Mouse (Mus musculus) hindbrain, embryonic 15.5 days (tissue): ENCODE measurements around the gene Serpina3k. TPM values are rescaled to one million over a fixed set of nuclear protein-coding genes. Genes with fewer than 3 reads are reported as not detected.
"Not testable (repeated sequence)": the region's sequence is repeated elsewhere in the genome, so short reads cannot be mapped to it uniquely, and the experiment has no call there.

Experiments
- ATAC-seq: fragments of 200-750 bp; cut with Nextera tagmentation; 2 replicates; pipeline ENCODE4 v1.8.0; 2017; ENCODE audit warnings: low read depth, moderate number of reproducible peaks, moderate TSS enrichment; ENCODE audit not compliant: low FRiP score
- H3K27ac ChIP-seq: fragments of 300-500 bp; sonication (generic); replicated peaks from 2 replicates; pipeline ENCODE4 v1.5.1; 2015; ENCODE audit warnings: mild to moderate bottlenecking, inconsistent platforms
- H3K27me3 ChIP-seq: fragments of 300-500 bp; sonication (generic); 2 replicates; pipeline ENCODE4 v1.6.1; 2015; ENCODE audit warnings: control low read depth, inconsistent platforms
- H3K36me3 ChIP-seq: fragments of 300-500 bp; sonication (generic); 2 replicates; pipeline ENCODE4 v1.6.1; 2015; ENCODE audit warnings: control low read depth, inconsistent platforms
- H3K4me1 ChIP-seq: fragments of 300-500 bp; sonication (generic); replicated peaks from 2 replicates; pipeline ENCODE4 v1.6.1; 2015; ENCODE audit warnings: control low read depth, inconsistent platforms
- H3K4me2 ChIP-seq: fragments of 300-500 bp; sonication (generic); 2 replicates; pipeline ENCODE4 v1.6.1; 2015; ENCODE audit warnings: moderate library complexity, mild to moderate bottlenecking, inconsistent platforms
- H3K4me3 ChIP-seq: fragments of 300-500 bp; sonication (generic); 2 replicates; pipeline ENCODE4 v1.5.1; 2015; ENCODE audit warnings: mild to moderate bottlenecking, inconsistent platforms
- H3K9ac ChIP-seq: fragments of 300-500 bp; sonication (generic); 2 replicates; pipeline ENCODE4 v1.6.1; 2015; ENCODE audit warnings: inconsistent platforms
- H3K9me3 ChIP-seq: fragments of 300-500 bp; sonication (generic); 2 replicates; pipeline ENCODE4 v1.6.1; 2016; ENCODE audit warnings: control low read depth, inconsistent platforms
- WGBS: fragments of 180-500 bp; shearing (Covaris S2); methylation state at CpG from one replicate; pipeline ENCODE4 v1.1.7; 2015; 5-methylcytosine and 5-hydroxymethylcytosine counted together
- polyA plus RNA-seq: library from polyadenylated mRNA; unstranded; fragments of >200 nt; fragmentation: Nextera tagmentation; extraction: Ambion mirVana; gene quantifications from 2 replicates; pipeline ENCODE4 v1.2.1, GENCODE M21; 2015

Serpina3k gene
- polyA plus RNA-seq, 1 experiment from 2014 or later = not detected

DNA sequence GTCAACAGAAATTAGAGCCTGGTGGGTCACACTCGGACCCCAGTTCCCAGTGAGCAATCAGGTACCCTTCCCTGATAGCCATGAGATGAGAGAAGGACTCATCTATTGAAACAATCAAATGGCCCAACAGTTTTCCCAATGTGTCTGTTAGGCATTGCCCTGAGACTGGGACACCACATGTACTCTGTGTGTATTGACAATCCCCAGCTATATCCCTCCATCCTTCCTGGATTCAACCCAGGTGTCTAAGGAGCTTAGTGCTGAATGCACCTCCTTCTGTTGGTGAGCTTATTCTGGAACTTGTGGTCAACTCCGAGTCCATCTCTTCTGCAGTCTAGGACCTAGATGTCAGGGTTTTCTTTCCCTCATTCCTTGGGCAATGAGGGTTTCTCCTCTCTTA, 8.8 kb downstream of the Serpina3k start:
- 82% methylated on average over 2 of the region's 2 CpGs for WGBS
- no peak overlapping the region for H3K4me3 ChIP-seq
- no peaks in the 10 kb centered on the region for H3K36me3 ChIP-seq
- H3K27ac ChIP-seq = no peak overlapping the region
- no peaks in the 10 kb centered on the region for H3K9me3 ChIP-seq
- H3K27me3 ChIP-seq = no peaks in the 10 kb centered on the region
- ATAC-seq = no peak
- no peak overlapping the region for H3K9ac ChIP-seq
- H3K4me2 ChIP-seq = no peak overlapping the region
- H3K4me1 ChIP-seq = no peaks in the 10 kb centered on the region

DNA sequence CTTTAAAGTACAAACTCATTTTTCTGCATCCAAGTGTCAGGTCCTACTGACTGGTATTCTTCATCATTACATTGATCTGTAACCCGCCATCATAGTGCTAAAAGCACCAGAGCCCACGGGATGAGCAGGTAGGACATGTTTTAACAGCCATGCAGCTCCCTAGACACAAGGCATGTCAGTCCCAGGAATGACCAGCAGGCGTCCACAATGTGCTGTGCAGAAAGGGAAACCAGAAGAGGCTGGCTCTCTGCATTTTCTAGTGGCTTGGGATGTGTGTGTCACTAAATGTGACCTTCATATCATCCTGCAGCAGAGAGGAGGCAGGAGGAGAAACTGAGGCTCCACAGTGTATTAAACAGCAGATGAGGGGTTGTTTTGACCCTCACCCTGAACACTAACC, 13.5 kb downstream of the Serpina3k start:
- H3K9me3 ChIP-seq, H3K27ac ChIP-seq, H3K4me1 ChIP-seq, H3K27me3 ChIP-seq, H3K36me3 ChIP-seq, ATAC-seq, H3K4me3 ChIP-seq, H3K9ac ChIP-seq, H3K4me2 ChIP-seq: not testable (repeated sequence)
- 39% methylated on average over 3 of the region's 3 CpGs for WGBS

DNA sequence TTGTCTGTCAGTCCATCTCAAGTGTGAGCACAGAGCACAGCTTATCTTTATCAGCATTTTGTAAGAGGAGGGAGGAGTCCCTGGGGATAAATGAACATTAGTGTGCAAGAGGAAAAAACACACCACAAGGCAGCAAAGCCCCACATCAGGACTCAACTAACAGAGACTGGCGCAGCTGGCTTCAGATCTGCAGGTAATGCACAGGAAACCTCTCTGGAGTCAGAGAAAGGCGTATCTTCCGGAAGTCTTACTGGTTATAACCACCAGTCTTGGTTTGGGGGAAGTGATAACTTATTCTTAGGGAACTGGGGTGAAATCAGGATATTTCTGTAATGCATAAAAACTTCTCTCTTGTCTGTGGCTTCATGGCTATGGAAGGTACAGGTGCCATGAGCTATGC, 17.7 kb downstream of the Serpina3k start:
- H3K4me1 ChIP-seq = no peaks in the 10 kb centered on the region
- H3K4me2 ChIP-seq = no peak overlapping the region
- 91% methylated on average over 3 of the region's 3 CpGs for WGBS
- H3K36me3 ChIP-seq = no peaks in the 10 kb centered on the region
- ATAC-seq = no peak
- H3K27me3 ChIP-seq = no peaks in the 10 kb centered on the region
- no peaks in the 10 kb centered on the region for H3K9me3 ChIP-seq
- H3K27ac ChIP-seq = no peak overlapping the region
- H3K4me3 ChIP-seq = no peak overlapping the region
- H3K9ac ChIP-seq = no peak overlapping the region

DNA sequence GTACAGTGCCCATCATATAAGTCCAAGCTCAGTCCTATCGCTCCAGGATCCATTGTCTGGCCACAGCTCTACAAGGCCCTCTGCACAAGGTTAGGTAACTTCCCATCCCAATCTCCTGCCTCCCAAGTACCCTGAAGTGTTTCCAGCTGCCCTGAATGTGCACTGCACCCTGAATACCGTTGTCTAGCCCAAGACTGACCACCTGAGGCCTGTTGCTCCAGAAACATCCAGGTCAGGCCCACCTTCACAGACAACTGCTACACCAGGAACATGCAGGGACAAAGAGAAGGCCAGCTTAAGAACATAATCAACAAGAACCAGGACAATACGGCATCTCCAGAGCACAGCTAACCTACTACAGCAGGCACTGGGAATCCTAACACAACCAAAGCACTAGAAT, 31.7 kb downstream of the Serpina3k start:
- Histone ChIP-seq H3K36me3 (no peaks in the 10 kb centered on the region), H3K9ac (no peak overlapping the region), H3K4me2 (no peak overlapping the region), H3K4me1 (no peaks in the 10 kb centered on the region), H3K27ac (no peak overlapping the region), H3K4me3 (no peak overlapping the region), H3K27me3 (no peaks in the 10 kb centered on the region), H3K9me3 (no peaks in the 10 kb centered on the region)
- ATAC-seq = no peak
- WGBS = 86% methylated on average over 3 of the region's 3 CpGs

DNA sequence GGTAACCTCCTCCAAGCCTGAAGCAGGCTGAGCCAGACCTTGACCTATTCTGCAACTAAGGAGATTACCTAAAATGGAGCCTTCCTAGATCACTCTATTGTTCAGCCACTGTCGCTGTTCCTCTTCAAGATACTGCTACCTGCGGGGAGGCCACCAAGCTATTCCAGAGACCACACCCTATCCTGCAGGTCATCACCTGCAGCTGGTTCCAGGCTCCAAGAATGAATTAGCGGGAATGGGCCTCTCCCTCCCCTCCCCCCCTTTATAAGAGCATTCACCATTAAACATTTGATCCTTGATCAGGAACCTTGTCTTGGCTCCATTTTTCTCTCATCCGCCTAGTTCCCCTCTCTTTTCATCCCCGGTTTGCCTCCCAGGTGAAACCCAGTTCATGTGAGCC, 38.9 kb downstream of the Serpina3k start:
- H3K4me1 ChIP-seq, H3K4me3 ChIP-seq, H3K9ac ChIP-seq, H3K36me3 ChIP-seq, H3K4me2 ChIP-seq, H3K27ac ChIP-seq, ATAC-seq, H3K27me3 ChIP-seq, H3K9me3 ChIP-seq: not testable (repeated sequence)
- WGBS = 72% methylated on average over 5 of the region's 5 CpGs

DNA sequence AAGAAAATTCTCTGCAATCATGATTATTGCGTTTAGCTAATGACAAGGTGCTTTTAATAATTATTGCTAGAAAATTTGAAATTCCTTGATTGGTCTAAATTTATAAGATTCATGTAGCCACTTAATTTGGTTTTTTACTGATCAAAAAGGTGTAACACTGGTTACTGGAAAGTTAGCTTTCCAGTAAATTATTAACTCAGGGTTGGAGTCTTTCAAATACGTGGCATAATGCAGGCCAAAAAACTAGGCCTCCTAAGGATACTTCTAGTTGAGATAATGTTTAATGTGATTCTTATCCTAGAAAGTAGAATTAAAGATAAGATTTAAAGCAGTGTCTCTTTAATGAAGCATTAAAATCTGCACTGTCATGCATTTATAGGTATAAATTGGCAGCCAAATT, 40.1 kb downstream of the Serpina3k start:
- H3K9ac ChIP-seq, ATAC-seq, H3K9me3 ChIP-seq, H3K4me2 ChIP-seq, H3K27me3 ChIP-seq, H3K36me3 ChIP-seq, H3K4me1 ChIP-seq, H3K27ac ChIP-seq, H3K4me3 ChIP-seq: not testable (repeated sequence)
- WGBS = 77% methylated on average over 2 of the region's 2 CpGs

DNA sequence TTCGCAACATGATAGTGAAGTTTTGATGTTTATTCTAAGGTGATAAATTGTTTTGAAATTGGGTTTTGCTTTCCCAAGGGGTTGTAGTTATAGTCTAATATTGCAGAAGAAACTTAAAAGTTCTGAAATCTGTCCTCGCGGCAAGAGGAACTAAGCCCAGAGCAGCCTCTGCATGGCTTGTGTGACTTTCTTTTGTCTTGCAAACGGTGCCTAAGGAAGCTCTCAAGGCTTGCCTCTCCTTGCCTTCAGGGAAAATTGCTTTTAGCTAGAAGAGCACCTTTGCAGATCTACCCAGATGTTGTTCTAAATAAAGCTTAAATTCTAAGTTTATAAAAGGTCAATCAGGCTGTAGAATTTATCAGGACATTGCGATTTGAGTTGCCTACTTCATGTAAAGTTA, 40.5 kb downstream of the Serpina3k start:
- not testable (repeated sequence) for H3K9me3 ChIP-seq, H3K9ac ChIP-seq, H3K4me2 ChIP-seq, ATAC-seq, H3K36me3 ChIP-seq, H3K27me3 ChIP-seq, H3K27ac ChIP-seq, H3K4me1 ChIP-seq, H3K4me3 ChIP-seq
- WGBS = 48% methylated on average over 5 of the region's 5 CpGs

DNA sequence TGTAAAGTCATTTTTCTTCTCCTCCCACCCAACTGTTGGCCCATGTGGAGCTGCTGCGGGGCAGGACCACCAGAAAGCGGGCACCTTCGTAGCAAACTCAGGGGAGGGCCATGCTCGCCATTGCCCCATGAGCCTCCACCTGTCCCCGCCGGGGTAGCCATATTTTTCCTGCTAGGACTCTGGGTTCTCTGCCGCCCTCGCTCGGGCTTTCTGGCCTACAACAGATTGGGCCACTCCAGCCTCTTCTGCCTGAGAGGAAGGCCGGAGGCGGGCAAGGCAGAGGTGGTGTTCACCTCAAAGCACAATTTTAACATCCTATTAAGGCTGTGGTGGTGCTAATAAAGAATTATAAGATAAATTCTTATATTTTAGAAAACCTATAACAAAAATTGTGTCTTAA, 41.6 kb downstream of the Serpina3k start:
- H3K9me3 ChIP-seq = no peaks in the 10 kb centered on the region
- no peaks in the 10 kb centered on the region for H3K36me3 ChIP-seq
- no peak for ATAC-seq
- H3K27me3 ChIP-seq = no peaks in the 10 kb centered on the region
- H3K9ac ChIP-seq = no peak overlapping the region
- WGBS = 96% methylated on average over 11 of the region's 11 CpGs
- H3K27ac ChIP-seq = no peak overlapping the region
- no peak overlapping the region for H3K4me2 ChIP-seq
- H3K4me1 ChIP-seq = no peaks in the 10 kb centered on the region
- no peak overlapping the region for H3K4me3 ChIP-seq

DNA sequence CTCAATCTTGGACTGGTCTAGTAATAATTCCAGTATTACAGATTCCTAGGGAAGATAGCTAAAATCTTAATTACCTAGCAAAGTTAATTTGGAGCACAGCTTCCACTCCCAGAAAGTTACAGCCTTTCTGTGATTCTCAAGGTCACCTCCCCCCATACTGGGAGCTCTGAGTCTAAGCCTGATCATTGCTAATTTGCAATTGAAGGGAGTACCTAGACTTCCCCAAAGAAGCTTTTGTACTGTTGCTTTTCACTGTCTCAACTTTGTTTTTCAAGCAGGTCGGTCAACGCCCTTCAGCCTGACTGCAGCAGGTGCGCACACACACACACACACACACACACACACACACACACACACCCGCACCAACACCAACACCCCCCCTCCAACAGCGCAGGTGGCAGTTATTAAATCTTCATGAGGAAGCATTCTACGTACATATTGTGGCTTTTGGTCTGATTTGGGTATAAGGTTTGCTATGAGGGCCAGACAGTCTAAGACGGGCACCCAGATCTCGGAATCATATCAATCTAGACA, 42.9 kb downstream of the Serpina3k start:
- WGBS = 91% methylated on average over 8 of the region's 8 CpGs
- not testable (repeated sequence) for H3K9ac ChIP-seq, H3K4me3 ChIP-seq, H3K36me3 ChIP-seq, H3K4me2 ChIP-seq, ATAC-seq, H3K9me3 ChIP-seq, H3K27me3 ChIP-seq, H3K27ac ChIP-seq, H3K4me1 ChIP-seq

DNA sequence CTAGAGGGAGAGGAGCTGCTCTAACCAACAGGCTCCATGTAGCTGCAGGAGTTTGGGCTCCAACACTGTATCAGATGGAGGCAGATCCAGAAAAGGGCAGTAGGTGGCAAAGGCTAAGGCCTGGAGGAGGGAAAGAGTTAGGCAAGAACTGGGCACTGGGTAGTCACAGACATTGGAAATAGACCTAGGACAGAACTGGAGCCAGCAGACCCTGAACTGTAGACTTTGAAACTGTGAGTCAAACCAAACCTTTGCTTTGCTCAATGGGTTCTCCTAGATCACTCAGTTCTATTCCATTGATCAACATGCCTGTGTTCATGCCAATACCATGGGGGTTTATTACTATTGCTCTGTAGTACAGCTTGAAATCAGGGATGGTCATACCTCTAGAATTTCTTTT, 47.7 kb downstream of the Serpina3k start:
- not testable (repeated sequence) for H3K9me3 ChIP-seq

DNA sequence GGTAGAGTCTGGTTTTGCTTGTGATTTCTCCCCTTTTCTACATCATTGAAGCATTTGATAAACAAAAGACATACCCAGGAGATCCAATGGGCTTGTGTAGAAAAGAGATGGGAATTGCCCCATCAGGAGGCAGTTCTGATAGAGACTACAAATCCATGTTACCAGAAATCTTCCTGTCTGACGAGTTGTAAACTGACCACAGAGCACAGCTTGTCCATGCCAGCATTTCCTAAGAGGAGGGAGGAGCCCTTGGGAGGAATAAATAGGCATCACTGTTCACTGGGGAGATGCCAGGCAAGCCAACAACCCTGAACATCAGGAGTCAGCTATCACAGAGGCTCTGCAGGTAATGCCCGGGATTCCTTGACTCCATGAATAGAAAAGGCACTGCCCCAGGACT, 48.6 kb downstream of the Serpina3k start:
- H3K4me1 ChIP-seq, H3K9me3 ChIP-seq, H3K36me3 ChIP-seq, ATAC-seq, H3K27me3 ChIP-seq, H3K4me2 ChIP-seq, H3K4me3 ChIP-seq, H3K9ac ChIP-seq, H3K27ac ChIP-seq: not testable (repeated sequence)
- 68% methylated on average over 2 of the region's 2 CpGs for WGBS

More for the DNA sequence above, 47.7 kb downstream of the Serpina3k start:
- not testable (repeated sequence) for H3K27me3 ChIP-seq, H3K9ac ChIP-seq, H3K4me1 ChIP-seq, ATAC-seq, H3K27ac ChIP-seq, H3K4me2 ChIP-seq, H3K4me3 ChIP-seq, H3K36me3 ChIP-seq

DNA sequence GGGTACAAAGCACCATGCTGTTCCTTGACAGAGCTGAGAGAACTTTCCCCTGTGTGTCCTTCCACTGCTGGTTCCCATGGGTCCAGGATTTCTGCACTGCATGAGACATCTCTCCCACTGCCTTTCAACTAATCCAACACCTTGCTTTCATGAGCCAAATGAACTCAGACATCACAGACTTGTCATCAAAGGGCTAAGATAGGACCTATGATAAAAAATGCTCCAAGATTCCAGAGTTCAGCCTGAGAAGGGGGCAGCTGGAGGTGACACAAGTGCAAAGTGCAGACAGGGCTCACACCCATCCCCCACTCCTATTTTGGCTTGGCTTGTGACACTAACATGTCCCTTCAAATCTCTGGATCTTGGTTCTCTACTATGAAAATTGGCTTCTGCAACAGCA, 50.2 kb downstream of the Serpina3k start:
- Histone ChIP-seq H3K9ac (no peak overlapping the region), H3K4me1 (no peaks in the 10 kb centered on the region), H3K4me3 (no peak overlapping the region), H3K9me3 (no peaks in the 10 kb centered on the region), H3K27me3 (no peaks in the 10 kb centered on the region), H3K27ac (no peak overlapping the region), H3K36me3 (no peaks in the 10 kb centered on the region), H3K4me2 (no peak overlapping the region)
- no peak for ATAC-seq

DNA sequence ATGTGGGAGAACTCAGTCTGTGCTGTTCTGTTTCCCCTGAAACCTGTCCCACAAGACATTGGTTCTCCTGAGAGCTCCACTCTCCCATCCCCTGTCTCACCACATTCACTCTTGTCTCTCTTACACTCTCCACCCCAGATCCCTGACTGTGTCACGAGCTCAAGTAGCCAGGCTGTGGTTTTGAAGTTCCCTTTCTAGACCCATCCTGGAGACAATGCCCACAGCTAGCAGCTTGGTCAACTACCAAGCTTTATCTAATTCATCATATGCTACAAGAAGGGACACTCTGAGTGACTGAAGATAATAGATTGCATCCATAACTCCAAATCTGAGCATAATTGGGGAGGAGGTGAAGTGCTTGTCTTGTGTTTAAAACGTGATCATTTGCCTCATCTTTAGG, 52.8 kb downstream of the Serpina3k start:
- WGBS = 66% methylated on average over 2 of the region's 2 CpGs
- H3K4me2 ChIP-seq = not testable (repeated sequence)

More for the DNA sequence above, 52.8 kb downstream of the Serpina3k start:
- not testable (repeated sequence) for H3K4me1 ChIP-seq, H3K36me3 ChIP-seq, H3K9me3 ChIP-seq, H3K4me3 ChIP-seq, H3K27me3 ChIP-seq, H3K27ac ChIP-seq, ATAC-seq, H3K9ac ChIP-seq
